Mouse (Mus musculus): ENCODE measurements around the gene Bsn.

The Bsn gene

GRCm38 (mm10) chr9:108189787-108190679 is at the start of gene Bsn:
Bsn (minus strand) TSS chr9:108190384.
- peak; percentile 84 for DNase-seq

- no peak for DNase-seq
Observed at GRCm38 (mm10) chr9:108239951-108240350, 49.8 kb upstream of the Bsn start.

- DNase-seq, result no peak
Observed at GRCm38 (mm10) chr9:108238831-108239230, 48.6 kb upstream of the Bsn start.

GRCm38 (mm10) chr9:108238402-108238801 is 48.2 kb upstream of the Bsn start:
- DNase-seq, result no peak

GRCm38 (mm10) chr9:108234682-108235081 is 44.5 kb upstream of the Bsn start:
- DNase-seq, result no peak

- DNase-seq, result no peak
Observed at GRCm38 (mm10) chr9:108232908-108233307, 42.7 kb upstream of the Bsn start.

- DNase-seq, result no peak
Observed at GRCm38 (mm10) chr9:108227911-108228649, 37.9 kb upstream of the Bsn start.

GRCm38 (mm10) chr9:108225166-108225565 is 35.0 kb upstream of the Bsn start:
- no peak for DNase-seq

GRCm38 (mm10) chr9:108223633-108224032 is 33.4 kb upstream of the Bsn start:
- DNase-seq, result no peak

GRCm38 (mm10) chr9:108221566-108221965 is 31.4 kb upstream of the Bsn start:
- no peak for DNase-seq

- DNase-seq, result peak; percentile 72
Observed at GRCm38 (mm10) chr9:108220380-108220774, 30.2 kb upstream of the Bsn start.

- DNase-seq, result no peak
Observed at GRCm38 (mm10) chr9:108219766-108220379, 29.7 kb upstream of the Bsn start.

- no peak for DNase-seq
Observed at GRCm38 (mm10) chr9:108217936-108218543, 27.9 kb upstream of the Bsn start.

GRCm38 (mm10) chr9:108217406-108217805 is 27.2 kb upstream of the Bsn start:
- DNase-seq, result no peak

GRCm38 (mm10) chr9:108213105-108213504 is 22.9 kb upstream of the Bsn start:
- no peak for DNase-seq

GRCm38 (mm10) chr9:108212426-108212825 is 22.2 kb upstream of the Bsn start:
- no peak for DNase-seq

GRCm38 (mm10) chr9:108205571-108205901 is 15.4 kb upstream of the Bsn start:
- peak; percentile 64 for DNase-seq

- no peak for DNase-seq
Observed at GRCm38 (mm10) chr9:108204884-108205570, 14.8 kb upstream of the Bsn start.

- peak; percentile 73 for DNase-seq
Observed at GRCm38 (mm10) chr9:108203015-108203414, 12.8 kb upstream of the Bsn start.

GRCm38 (mm10) chr9:108202169-108202568 is 12.0 kb upstream of the Bsn start:
- no peak for DNase-seq

GRCm38 (mm10) chr9:108201160-108201559 is 11.0 kb upstream of the Bsn start:
- peak; percentile 94 for DNase-seq

GRCm38 (mm10) chr9:108198621-108199020 is 8.4 kb upstream of the Bsn start:
- no peak for DNase-seq
